ENCODE assay signal across 7 mouse cellular contexts in genomic region chr14:57825788-57826751, GRCm38 (mm10). TPM values are rescaled to one million over a fixed set of nuclear protein-coding genes. Genes with fewer than 3 reads are reported as not detected.
A peak's percentile ranks its signal among the peaks of the same experiment; 100 is the strongest.
DNase-seq lines count a peak whose midpoint lies in the region; ATAC-seq lines count a peak whose summit lies in the region.

Ska3 (minus strand) TSS chr14:57826185.
Mrpl57 (plus strand) TSS chr14:57826234.

- no peaks in the 10 kb centered on the region for H3K9me3 ChIP-seq in limb, embryonic 10.5 days (replicated peaks)
- H3K9me3 ChIP-seq in midbrain, embryonic 13.5 days = no peaks in the 10 kb centered on the region

- H3K27ac ChIP-seq in limb, embryonic 10.5 days = peak within 1 kb of the TSS; percentile 97
- peak within 1 kb of the TSS; percentile 90 for H3K27ac ChIP-seq in midbrain, embryonic 13.5 days

- under 1% methylated on average over 96 of the region's 96 CpGs for WGBS in limb, embryonic 10.5 days
- under 1% methylated on average over 96 of the region's 96 CpGs for WGBS in midbrain, embryonic 13.5 days

- peak within 1 kb of the TSS; percentile 84 for H3K4me3 ChIP-seq in limb, embryonic 10.5 days
- peak within 1 kb of the TSS; percentile 70 for H3K4me3 ChIP-seq in midbrain, embryonic 13.5 days (replicated peaks)

- peaks cover 37% of the 10 kb centered on the region for H3K36me3 ChIP-seq in limb, embryonic 10.5 days
- peaks cover 5% of the 10 kb centered on the region; the same call in 1 of the 2 replicates for H3K36me3 ChIP-seq in midbrain, embryonic 13.5 days

- peak within 1 kb of the TSS; percentile 62 for H3K4me2 ChIP-seq in midbrain, embryonic 13.5 days (replicated peaks)

- H3K27me3 ChIP-seq in limb, embryonic 10.5 days (ENCODE audit: low read depth, poor library complexity, severe bottlenecking) = no peaks in the 10 kb centered on the region
- no peaks in the 10 kb centered on the region for H3K27me3 ChIP-seq in midbrain, embryonic 13.5 days

- peak; percentile 85 for ATAC-seq in granulocyte monocyte progenitor cell, adult 5-6 weeks (replicated peaks; ENCODE audit: poor library complexity, severe bottlenecking)
- peak; percentile 98 for ATAC-seq in midbrain, embryonic 13.5 days

- peak; percentile 87 for DNase-seq in adrenal gland, adult 8-10 months
- peak; percentile 96 for DNase-seq in embryo, embryonic 9.5 days (ENCODE audit: extremely low spot score)
- peak; percentile 88 for DNase-seq in kidney, adult 11 months
- DNase-seq in limb, embryonic 10.5 days (ENCODE audit: low spot score) = peak; percentile 97
- peak; percentile 92 for DNase-seq in spleen, adult 12 weeks (ENCODE audit: low spot score)

- peak within 1 kb of the TSS; percentile 83 for H3K9ac ChIP-seq in midbrain, embryonic 13.5 days (replicated peaks)

- peaks cover 22% of the 10 kb centered on the region for H3K4me1 ChIP-seq in limb, embryonic 10.5 days
- H3K4me1 ChIP-seq in midbrain, embryonic 13.5 days (replicated peaks) = peaks cover 19% of the 10 kb centered on the region

RNA-seq across cellular contexts. Expression of gene Ska3, which starts in this region (rescaled TPM):
- total RNA-seq in adrenal gland, adult 8-10 months (2022) = under 1 TPM in 3 of 4 experiments, not detected in 1; 0.26 to 0.87 (median 0.78) TPM
- total RNA-seq in granulocyte monocyte progenitor cell, adult 5-6 weeks (2014; fragmentation: Nextera tagmentation) = 12.8 and 14.4 TPM in 2 replicates
- 25.7 and 31.0 TPM in 2 replicates for total RNA-seq in granulocyte monocyte progenitor cell, adult 5-6 weeks (2017)
- 65.9 and 66.4 TPM in 2 replicates for polyA plus RNA-seq in limb, embryonic 10.5 days (2016; fragmentation: Nextera tagmentation; extraction: Ambion mirVana)
- polyA plus RNA-seq in midbrain, embryonic 13.5 days (2015; fragmentation: Nextera tagmentation; extraction: Ambion mirVana) = 17.3 and 17.5 TPM in 2 replicates

RNA-seq across cellular contexts. Expression of gene Mrpl57, which starts in this region (rescaled TPM):
- total RNA-seq in adrenal gland, adult 8-10 months (2022) = 10 to 100 TPM; 91.3 to 100.0 (median 99.2) TPM
- 70.8 and 124 TPM in 2 replicates for total RNA-seq in granulocyte monocyte progenitor cell, adult 5-6 weeks (2014; fragmentation: Nextera tagmentation)
- total RNA-seq in granulocyte monocyte progenitor cell, adult 5-6 weeks (2017) = 53.4 and 110 TPM in 2 replicates
- polyA plus RNA-seq in limb, embryonic 10.5 days (2016; fragmentation: Nextera tagmentation; extraction: Ambion mirVana) = 143 and 157 TPM in 2 replicates
- polyA plus RNA-seq in midbrain, embryonic 13.5 days (2015; fragmentation: Nextera tagmentation; extraction: Ambion mirVana) = 139 and 152 TPM in 2 replicates

Comparison
In these comparisons a context has a peak if more than half of its experiments do, and no peak if none do; other contexts are left out.
1. Peak in every context shown above with its lines: DNase-seq, ATAC-seq, H3K4me3 ChIP-seq and H3K27ac ChIP-seq.
2. RNA of gene Ska3 (total RNA-seq): 12.8 to 31.0 TPM in granulocyte monocyte progenitor cell, adult 5-6 weeks; 0.26 to 0.87 TPM in adrenal gland, adult 8-10 months; every median in the first group is over 4 times any median in the second.